Mouse (Mus musculus) megakaryocyte-erythroid progenitor cell, adult 5-6 weeks (primary cell): ENCODE measurements around the gene Hmgn2. TPM values are rescaled to one million over a fixed set of nuclear protein-coding genes. Genes with fewer than 3 reads are reported as not detected.
A peak's percentile ranks its signal among the peaks of the same experiment; 100 is the strongest.

ENCODE experiments used
- ATAC-seq: replicated peaks from 2 replicates; pipeline ENCODE4 v1.8.0; 2016; ENCODE audit warnings: mild to moderate bottlenecking, inconsistent platforms; ENCODE audit not compliant: severe bottlenecking, poor library complexity, low FRiP score, low TSS enrichment
- total RNA-seq, 2 experiments: library from RNA; stranded (forward) in 1 of 2; stranded (reverse) in 1 of 2; fragments of 200-1000, 215-1000 nt in 1 of 2; fragments of >200 nt in 1 of 2; fragmentation: Nextera tagmentation in 1 of 2; gene quantifications; 2 replicates each; pipeline ENCODE4 v1.2.3; 2014 to 2017

The Hmgn2 gene
- total RNA-seq, 2 experiments from 2014 or later, result 268 to 542 TPM

GRCm38 (mm10) chr4:133982936-133983335, 14.5 kb upstream of the Hmgn2 start:
- ATAC-seq, result no peak

GRCm38 (mm10) chr4:133980496-133980895, 12.0 kb upstream of the Hmgn2 start:
- peak; percentile 51; the same call in 1 of the 2 replicates for ATAC-seq

- no peak for ATAC-seq
These were observed 9.7 kb upstream of the Hmgn2 start for GRCm38 (mm10) chr4:133978021-133978711.

- ATAC-seq, result no peak
These were observed 3.3 kb upstream of the Hmgn2 start for GRCm38 (mm10) chr4:133971741-133972140.

- ATAC-seq, result no peak
These were observed 2.4 kb upstream of the Hmgn2 start for GRCm38 (mm10) chr4:133970876-133971275.

GRCm38 (mm10) chr4:133970196-133970595, 1.7 kb upstream of the Hmgn2 start:
- ATAC-seq, result no peak

- ATAC-seq, result no peak
These were observed 792 bp upstream of the Hmgn2 start for GRCm38 (mm10) chr4:133969114-133969770.

GRCm38 (mm10) chr4:133967866-133968149, 642 bp downstream of the Hmgn2 start:
- peak; percentile 38 for ATAC-seq

- ATAC-seq, result peak; percentile 79
These were observed 1.1 kb downstream of the Hmgn2 start for GRCm38 (mm10) chr4:133967138-133967865.

- no peak for ATAC-seq
These were observed 2.0 kb downstream of the Hmgn2 start for GRCm38 (mm10) chr4:133966271-133966940.

GRCm38 (mm10) chr4:133962566-133962965, 5.9 kb downstream of the Hmgn2 start:
- ATAC-seq, result no peak

GRCm38 (mm10) chr4:133958884-133959283, 9.6 kb downstream of the Hmgn2 start:
- ATAC-seq, result no peak

- no peak for ATAC-seq
These were observed 12.1 kb downstream of the Hmgn2 start for GRCm38 (mm10) chr4:133956358-133956757.

GRCm38 (mm10) chr4:133946736-133947135, 21.7 kb downstream of the Hmgn2 start:
- no peak for ATAC-seq

GRCm38 (mm10) chr4:133943791-133944190, 24.7 kb downstream of the Hmgn2 start:
- no peak for ATAC-seq

GRCm38 (mm10) chr4:133942679-133943078, 25.8 kb downstream of the Hmgn2 start:
- ATAC-seq, result no peak

GRCm38 (mm10) chr4:133941576-133941975, 26.9 kb downstream of the Hmgn2 start:
- no peak for ATAC-seq

GRCm38 (mm10) chr4:133940386-133941260, 27.8 kb downstream of the Hmgn2 start:
- no peak for ATAC-seq

- no peak for ATAC-seq
These were observed 30.4 kb downstream of the Hmgn2 start for GRCm38 (mm10) chr4:133938077-133938476.
